Mouse (Mus musculus) urinary bladder, postnatal 0 days (tissue): ENCODE measurements around the gene Olfr1461. TPM values are rescaled to one million over a fixed set of nuclear protein-coding genes. Genes with fewer than 3 reads are reported as not detected.

Source experiments
- polyA plus RNA-seq: library from polyadenylated mRNA; unstranded; fragments of >200 nt; fragmentation: Nextera tagmentation; extraction: Ambion mirVana; gene quantifications from 2 replicates; pipeline ENCODE4 v1.2.1, GENCODE M21; 2015

The Olfr1461 gene
- not detected in 2 replicates for polyA plus RNA-seq

DNA sequence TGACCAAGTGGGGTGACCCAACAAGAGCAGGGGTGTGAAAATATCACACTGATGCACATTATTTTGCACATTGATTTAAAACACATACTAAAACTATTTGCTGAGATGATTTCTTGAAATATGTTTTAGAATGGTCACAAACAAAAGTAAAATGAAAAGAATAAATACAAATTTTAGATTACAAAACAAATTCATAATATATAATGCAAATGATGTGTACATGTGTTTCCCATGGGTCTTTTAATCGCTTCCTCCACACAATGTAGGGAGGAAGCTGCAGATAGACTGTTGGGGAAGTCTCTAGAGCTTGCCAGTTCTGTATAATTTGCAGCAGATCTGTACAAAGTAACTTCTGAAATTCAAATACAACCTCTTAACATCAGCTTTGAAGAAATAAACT lies at the start of gene Olfr1461:
TSS of gene Olfr1461 (plus strand) at position 301 of the 400 bp plus-strand sequence.

GRCm38 (mm10) chr19:13149449-13149848 lies 13.4 kb upstream of the Olfr1461 start, which contains the start of gene Olfr1459:
Gene Olfr1459, minus strand, starts transcription at chr19:13149549.

DNA sequence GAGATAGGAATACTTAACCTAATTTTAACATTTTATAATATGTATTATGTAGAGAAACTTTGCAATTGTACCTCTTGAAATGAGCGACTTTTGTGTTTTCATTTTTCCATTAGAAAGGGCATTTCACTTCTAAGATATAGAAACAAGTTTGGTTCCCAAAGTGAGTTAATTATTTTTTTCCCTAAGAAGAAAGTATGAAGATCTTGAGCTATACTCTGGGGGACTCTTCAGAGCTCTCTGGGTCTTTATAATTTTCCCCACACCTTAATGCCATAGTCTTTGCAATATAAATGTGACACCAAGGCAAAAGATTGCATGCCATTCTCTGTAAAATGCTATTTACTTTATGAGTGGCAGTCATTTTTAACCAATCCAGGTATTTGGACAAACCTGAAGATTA lies 22.6 kb downstream of the Olfr1461 start, which contains the start of gene Olfr1462:
TSS of gene Olfr1462 (plus strand) at position 301 of the 400 bp plus-strand sequence.

Other genes starting within 250 kb of the Olfr1461 start
- not detected in 2 replicates for gene Olfr1448, start 238.6 kb upstream of the Olfr1461 start, polyA plus RNA-seq
- gene Olfr1449, start 232.2 kb upstream of the Olfr1461 start, polyA plus RNA-seq, result not detected in 2 replicates
- gene Olfr1450, start 212.7 kb upstream of the Olfr1461 start, polyA plus RNA-seq, result not detected in 2 replicates
- gene Olfr1451, start 168.0 kb upstream of the Olfr1461 start, polyA plus RNA-seq, result not detected in 2 replicates
- not detected in 2 replicates for gene Olfr1453, start 134.7 kb upstream of the Olfr1461 start, polyA plus RNA-seq
- not detected in 2 replicates for gene Olfr1454, start 102.4 kb upstream of the Olfr1461 start, polyA plus RNA-seq
- not detected in 2 replicates for gene Olfr1457, start 65.1 kb upstream of the Olfr1461 start, polyA plus RNA-seq
- gene Olfr1458, start 56.2 kb upstream of the Olfr1461 start, polyA plus RNA-seq, result not detected in 2 replicates
- gene Olfr1459, start 13.5 kb upstream of the Olfr1461 start, polyA plus RNA-seq, result not detected in 2 replicates
- not detected in 2 replicates for gene Olfr1462, start 22.7 kb downstream of the Olfr1461 start, polyA plus RNA-seq
- gene Olfr1463, start 68.3 kb downstream of the Olfr1461 start, polyA plus RNA-seq, result not detected in 2 replicates
- gene Olfr1465, start 152.5 kb downstream of the Olfr1461 start, polyA plus RNA-seq, result not detected in 2 replicates
- gene Olfr1466, start 175.9 kb downstream of the Olfr1461 start, polyA plus RNA-seq, result not detected in 2 replicates
- gene Olfr1467, start 199.2 kb downstream of the Olfr1461 start, polyA plus RNA-seq, result not detected in 2 replicates
- gene Olfr1469, start 244.8 kb downstream of the Olfr1461 start, polyA plus RNA-seq, result not detected in 2 replicates